Mouse (Mus musculus) brain, adult 10 weeks (tissue): ENCODE results near the gene Traf7. TPM values are rescaled to one million over a fixed set of nuclear protein-coding genes. Genes with fewer than 3 reads are reported as not detected.

Experiments
- polyA plus RNA-seq: library from polyadenylated mRNA; stranded (reverse); fragments of 350-450 nt; fragmentation: Illumina TruSeq; extraction: RNeasy Lipid Tissue Mini Kit (QIAGEN cat#74804); gene quantifications from one replicate; pipeline ENCODE4 v1.2.3, GENCODE M21; 2015; ENCODE audit warnings: low read depth, low replicate concordance

Gene Traf7
- 80.2 TPM for polyA plus RNA-seq

DNA sequence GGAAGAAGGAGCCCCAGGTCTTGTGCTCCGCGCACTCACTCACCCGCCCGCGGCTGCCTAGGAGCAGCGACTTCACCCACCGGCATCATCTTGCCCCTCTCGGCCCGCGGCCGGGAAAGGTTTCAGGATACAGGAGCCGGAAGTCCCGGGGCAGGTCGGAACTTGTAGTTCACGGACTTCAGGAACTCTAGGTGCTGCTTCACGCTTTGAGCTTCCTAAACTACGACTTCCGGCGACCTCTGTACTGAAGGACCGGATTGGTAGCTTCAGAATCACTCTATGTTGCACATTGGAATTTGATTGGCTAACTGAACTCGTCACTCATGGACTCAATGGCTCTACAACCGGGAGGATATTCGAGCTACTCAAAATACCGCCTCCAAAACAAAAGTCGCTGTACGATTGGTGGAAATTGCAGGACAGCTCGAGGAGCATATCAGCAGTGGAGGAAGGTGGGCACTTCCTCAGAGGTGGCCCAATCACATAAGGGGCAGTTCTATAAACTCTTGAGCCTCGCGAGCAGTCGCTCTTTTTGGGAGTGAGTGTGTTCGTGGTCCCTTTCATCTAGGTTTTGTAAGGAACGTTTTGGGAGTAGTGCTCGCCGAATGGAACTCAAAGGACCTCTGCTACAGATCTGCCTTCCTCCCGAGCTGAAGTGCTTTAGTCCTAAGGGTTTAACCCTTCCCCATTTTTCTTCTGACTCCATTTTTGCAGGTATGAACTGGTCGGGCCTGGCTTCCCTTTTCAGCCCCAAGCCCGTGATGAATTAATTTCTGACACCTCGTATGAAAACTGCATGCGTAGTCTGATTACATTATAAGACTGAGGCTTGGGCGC, at the start of gene Traf7:
TSS of gene Traf7 (minus strand) at position 216 of the 837 bp plus-strand sequence.

GRCm38 (mm10) chr17:24549618-24550415, 22.1 kb upstream of the Traf7 start, which contains the start of gene Pkd1:
TSS of gene Pkd1 (plus strand) at chr17:24549834.

GRCm38 (mm10) chr17:24534160-24534718, 6.5 kb upstream of the Traf7 start, which contains the start of gene Rab26:
TSS of gene Rab26 (minus strand) at chr17:24534210.

DNA sequence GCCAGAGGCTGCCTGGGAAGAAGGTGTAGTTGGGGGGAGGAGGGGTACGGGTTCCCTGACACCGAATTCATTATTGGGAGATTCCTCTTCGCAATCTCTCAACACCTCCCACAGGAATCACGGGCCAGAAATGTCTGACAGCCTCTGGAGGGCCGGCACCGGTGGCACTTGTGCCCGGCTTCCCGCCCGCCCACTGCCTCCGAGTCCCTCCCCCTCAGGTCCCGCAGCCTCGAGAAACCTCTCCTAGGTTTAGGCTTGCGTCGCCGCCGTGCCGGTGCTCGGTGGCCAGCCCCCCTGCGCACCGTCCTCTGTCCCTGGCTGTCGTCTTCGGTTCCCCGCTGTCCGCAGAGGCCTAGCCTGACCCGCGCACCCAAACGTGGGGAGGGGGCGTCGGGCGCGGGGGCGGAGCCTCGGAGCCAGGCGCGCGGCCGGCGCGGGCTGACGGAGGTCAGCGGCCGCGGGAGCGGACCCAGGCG, 39.5 kb downstream of the Traf7 start, which contains the start of gene Caskin1:
TSS of gene Caskin1 (plus strand) at position 416 of the 476 bp plus-strand sequence.

GRCm38 (mm10) chr17:24478663-24479380, 48.9 kb downstream of the Traf7 start, which contains the start of gene Mlst8:
TSS of gene Mlst8 (minus strand) at chr17:24479078.

GRCm38 (mm10) chr17:24473612-24474275, 54.0 kb downstream of the Traf7 start, which contains the start of gene Bricd5:
TSS of gene Bricd5 (plus strand) at chr17:24473884.

DNA sequence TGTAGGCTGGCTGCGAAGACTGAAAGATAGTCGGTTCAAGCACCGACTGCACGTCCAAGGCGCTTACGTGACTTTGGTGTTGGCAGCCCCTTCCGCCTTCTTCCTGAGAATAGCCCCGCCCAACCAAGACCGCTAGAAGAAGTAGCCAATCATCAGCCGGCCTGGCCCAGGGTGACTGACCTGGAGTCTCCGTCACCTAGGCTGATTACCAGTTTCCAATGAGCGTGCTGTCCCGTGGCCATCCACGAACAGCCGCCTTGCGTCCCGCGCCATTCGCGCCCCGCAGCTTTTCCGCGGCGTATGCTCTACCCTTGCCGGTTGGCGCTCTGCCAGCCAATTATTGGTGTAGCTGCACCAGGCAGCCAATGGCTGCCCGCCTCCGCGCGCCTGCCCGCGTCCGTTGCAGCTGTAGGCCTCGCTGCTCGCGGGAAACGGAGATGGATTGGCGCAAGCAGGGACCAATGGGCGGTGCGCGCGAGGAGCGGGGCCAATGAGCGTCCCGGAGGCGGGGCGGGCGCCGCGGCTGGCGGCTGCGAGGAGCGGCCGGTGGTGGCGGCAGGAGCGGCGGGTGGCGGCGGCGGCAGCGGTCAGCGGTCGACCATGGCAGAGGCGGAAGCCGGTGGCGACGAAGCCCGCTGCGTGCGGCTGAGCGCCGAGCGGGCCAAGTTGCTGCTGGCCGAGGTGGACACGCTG, 57.7 kb downstream of the Traf7 start, which contains the start of the genes E4f1 and Pgp:
TSS of gene E4f1 (minus strand) at position 404 of the 693 bp plus-strand sequence.
TSS of gene Pgp (plus strand) at position 483 of the 693 bp plus-strand sequence.

Other genes starting within 250 kb of the Traf7 start
- gene Abca17, start 176.9 kb downstream of the Traf7 start, polyA plus RNA-seq, result 0.21 TPM
- 38.3 TPM for gene Abca3, start 176.0 kb downstream of the Traf7 start, polyA plus RNA-seq
- 157 TPM for gene Rnps1, start 113.4 kb downstream of the Traf7 start, polyA plus RNA-seq
- 37.9 TPM for gene Eci1, start 101.3 kb downstream of the Traf7 start, polyA plus RNA-seq
- gene Dnase1l2, start 84.8 kb downstream of the Traf7 start, polyA plus RNA-seq, result 8.0 TPM
- gene E4f1, start 57.6 kb downstream of the Traf7 start, polyA plus RNA-seq, result 26.5 TPM
- gene Pgp, start 57.5 kb downstream of the Traf7 start, polyA plus RNA-seq, result 68.9 TPM
- gene Bricd5, start 54.1 kb downstream of the Traf7 start, polyA plus RNA-seq, result 1.0 TPM
- 41.6 TPM for gene Mlst8, start 48.9 kb downstream of the Traf7 start, polyA plus RNA-seq
- 78.2 TPM for gene Caskin1, start 39.3 kb downstream of the Traf7 start, polyA plus RNA-seq
- gene Rab26, start 6.3 kb upstream of the Traf7 start, polyA plus RNA-seq, result 59.9 TPM
- 45.2 TPM for gene Pkd1, start 21.9 kb upstream of the Traf7 start, polyA plus RNA-seq
- gene Tsc2, start 104.7 kb upstream of the Traf7 start, polyA plus RNA-seq, result 97.7 TPM
- 9.6 TPM for gene Nthl1, start 104.7 kb upstream of the Traf7 start, polyA plus RNA-seq
- gene Slc9a3r2, start 122.4 kb upstream of the Traf7 start, polyA plus RNA-seq, result 49.3 TPM
- gene Npw, start 130.5 kb upstream of the Traf7 start, polyA plus RNA-seq, result not detected
- gene Zfp598, start 141.7 kb upstream of the Traf7 start, polyA plus RNA-seq, result 31.2 TPM
- gene Syngr3, start 162.0 kb upstream of the Traf7 start, polyA plus RNA-seq, result 193 TPM
- gene Gfer, start 168.2 kb upstream of the Traf7 start, polyA plus RNA-seq, result 22.1 TPM
- 3.3 TPM for gene Noxo1, start 168.3 kb upstream of the Traf7 start, polyA plus RNA-seq
- gene Tbl3, start 179.7 kb upstream of the Traf7 start, polyA plus RNA-seq, result 28.6 TPM
- gene Rnf151, start 190.1 kb upstream of the Traf7 start, polyA plus RNA-seq, result not detected
- gene Rps2, start 190.2 kb upstream of the Traf7 start, polyA plus RNA-seq, result 796 TPM
- 517 TPM for gene Ndufb10, start 196.5 kb upstream of the Traf7 start, polyA plus RNA-seq
- 1.1 TPM for gene Rpl3l, start 199.9 kb upstream of the Traf7 start, polyA plus RNA-seq
- 54.9 TPM for gene Msrb1, start 208.7 kb upstream of the Traf7 start, polyA plus RNA-seq
- gene Hs3st6, start 225.1 kb upstream of the Traf7 start, polyA plus RNA-seq, result not detected